Mouse (Mus musculus) forebrain, embryonic 13.5 days (tissue): ENCODE results near the gene Rnase1. TPM values are rescaled to one million over a fixed set of nuclear protein-coding genes. Genes with fewer than 3 reads are reported as not detected.

ENCODE experiments used
- ATAC-seq: fragments of 200-750 bp; cut with Nextera tagmentation; 2 replicates; pipeline ENCODE4 v1.8.0; 2017
- H3K27ac ChIP-seq: fragments of 300-500 bp; sonication (generic); 2 replicates; pipeline ENCODE4 v1.5.1; 2015; ENCODE audit warnings: inconsistent platforms, mild to moderate bottlenecking, moderate library complexity
- H3K27me3 ChIP-seq: fragments of 300-500 bp; sonication (generic); 2 replicates; pipeline ENCODE4 v1.6.1; 2015; ENCODE audit warnings: mild to moderate bottlenecking, inconsistent platforms
- H3K36me3 ChIP-seq: fragments of 300-500 bp; sonication (generic); 2 replicates; pipeline ENCODE4 v1.6.1; 2015; ENCODE audit warnings: mild to moderate bottlenecking, inconsistent platforms; ENCODE audit not compliant: poor library complexity, severe bottlenecking
- H3K4me1 ChIP-seq: fragments of 300-500 bp; sonication (generic); 2 replicates; pipeline ENCODE4 v1.6.1; 2015; ENCODE audit warnings: inconsistent platforms
- H3K4me2 ChIP-seq: fragments of 300-500 bp; sonication (generic); 2 replicates; pipeline ENCODE4 v1.6.1; 2015; ENCODE audit warnings: inconsistent platforms, mild to moderate bottlenecking, moderate library complexity
- H3K4me3 ChIP-seq: fragments of 300-500 bp; sonication (generic); 2 replicates; pipeline ENCODE4 v1.5.1; 2015; ENCODE audit warnings: mild to moderate bottlenecking, inconsistent platforms
- H3K9ac ChIP-seq: fragments of 300-500 bp; sonication (generic); 2 replicates; pipeline ENCODE4 v1.6.1; 2015; ENCODE audit warnings: mild to moderate bottlenecking, inconsistent platforms
- H3K9me3 ChIP-seq: fragments of 300-500 bp; sonication (generic); replicated peaks from 2 replicates; pipeline ENCODE4 v1.6.1; 2016; ENCODE audit warnings: inconsistent platforms
- WGBS: fragments of 180-500 bp; shearing (Covaris S2); methylation state at CpG from one replicate; pipeline ENCODE4 v1.1.7; 2015; 5-methylcytosine and 5-hydroxymethylcytosine counted together
- polyA plus RNA-seq: library from polyadenylated mRNA; unstranded; fragments of >200 nt; fragmentation: Nextera tagmentation; extraction: Ambion mirVana; gene quantifications from 2 replicates; pipeline ENCODE4 v1.2.1, GENCODE M21; 2015

Rnase1 gene
- polyA plus RNA-seq, 1 experiment from 2014 or later, result not detected

- no peaks in the 10 kb centered on the region for H3K27me3 ChIP-seq
- no peak overlapping the region for H3K27ac ChIP-seq
- no peaks in the 10 kb centered on the region for H3K36me3 ChIP-seq
- ATAC-seq, result no peak
- H3K4me2 ChIP-seq, result no peak overlapping the region
- no peak overlapping the region for H3K4me3 ChIP-seq
- no peaks in the 10 kb centered on the region for H3K4me1 ChIP-seq
- H3K9ac ChIP-seq, result no peak overlapping the region
- WGBS, result 78% methylated on average over 7 of the region's 7 CpGs
- H3K9me3 ChIP-seq, result no peaks in the 10 kb centered on the region
These were observed 15.3 kb downstream of the Rnase1 start for GRCm38 (mm10) chr14:51131086-51131815.

DNA sequence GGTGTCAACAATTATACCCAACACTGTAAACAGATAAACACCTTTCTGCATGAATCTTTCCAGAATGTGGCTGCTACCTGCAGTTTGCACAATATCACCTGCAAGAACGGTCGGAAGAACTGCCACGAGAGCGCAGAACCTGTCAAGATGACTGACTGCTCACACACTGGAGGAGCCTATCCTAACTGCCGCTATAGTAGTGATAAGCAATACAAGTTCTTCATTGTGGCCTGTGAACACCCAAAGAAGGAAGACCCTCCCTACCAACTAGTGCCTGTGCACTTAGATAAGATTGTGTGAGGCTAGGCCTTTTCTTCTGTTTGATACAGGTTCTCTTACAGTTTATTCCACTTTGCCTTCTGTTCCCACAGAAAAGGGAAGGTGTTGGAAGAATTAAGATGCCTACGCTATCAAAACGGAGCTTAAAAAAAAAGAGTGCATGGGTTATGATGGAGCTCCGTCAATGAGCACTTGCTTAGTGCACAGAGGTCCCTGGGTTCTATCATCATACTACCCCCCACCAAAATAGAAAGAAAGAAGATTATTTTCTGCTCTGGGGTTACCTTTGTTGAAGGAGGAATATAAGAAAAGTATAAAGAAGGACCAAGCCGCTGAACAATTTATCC lies 16.2 kb downstream of the Rnase1 start:
- 96% methylated on average over 9 of the region's 9 CpGs for WGBS
- Histone ChIP-seq H3K27me3 (no peaks in the 10 kb centered on the region), H3K36me3 (no peaks in the 10 kb centered on the region), H3K4me3 (no peak overlapping the region), H3K4me2 (no peak overlapping the region), H3K9me3 (no peaks in the 10 kb centered on the region), H3K27ac (no peak overlapping the region), H3K4me1 (no peaks in the 10 kb centered on the region), H3K9ac (no peak overlapping the region)
- no peak for ATAC-seq

- Histone ChIP-seq H3K9ac (no peak overlapping the region), H3K9me3 (no peaks in the 10 kb centered on the region), H3K27ac (no peak overlapping the region), H3K4me3 (no peak overlapping the region), H3K4me2 (no peak overlapping the region), H3K36me3 (no peaks in the 10 kb centered on the region), H3K27me3 (no peaks in the 10 kb centered on the region), H3K4me1 (no peaks in the 10 kb centered on the region)
- WGBS, result 79% methylated on average over 4 of the region's 4 CpGs
- ATAC-seq, result no peak
These were observed 17.0 kb downstream of the Rnase1 start for GRCm38 (mm10) chr14:51129624-51129975.

DNA sequence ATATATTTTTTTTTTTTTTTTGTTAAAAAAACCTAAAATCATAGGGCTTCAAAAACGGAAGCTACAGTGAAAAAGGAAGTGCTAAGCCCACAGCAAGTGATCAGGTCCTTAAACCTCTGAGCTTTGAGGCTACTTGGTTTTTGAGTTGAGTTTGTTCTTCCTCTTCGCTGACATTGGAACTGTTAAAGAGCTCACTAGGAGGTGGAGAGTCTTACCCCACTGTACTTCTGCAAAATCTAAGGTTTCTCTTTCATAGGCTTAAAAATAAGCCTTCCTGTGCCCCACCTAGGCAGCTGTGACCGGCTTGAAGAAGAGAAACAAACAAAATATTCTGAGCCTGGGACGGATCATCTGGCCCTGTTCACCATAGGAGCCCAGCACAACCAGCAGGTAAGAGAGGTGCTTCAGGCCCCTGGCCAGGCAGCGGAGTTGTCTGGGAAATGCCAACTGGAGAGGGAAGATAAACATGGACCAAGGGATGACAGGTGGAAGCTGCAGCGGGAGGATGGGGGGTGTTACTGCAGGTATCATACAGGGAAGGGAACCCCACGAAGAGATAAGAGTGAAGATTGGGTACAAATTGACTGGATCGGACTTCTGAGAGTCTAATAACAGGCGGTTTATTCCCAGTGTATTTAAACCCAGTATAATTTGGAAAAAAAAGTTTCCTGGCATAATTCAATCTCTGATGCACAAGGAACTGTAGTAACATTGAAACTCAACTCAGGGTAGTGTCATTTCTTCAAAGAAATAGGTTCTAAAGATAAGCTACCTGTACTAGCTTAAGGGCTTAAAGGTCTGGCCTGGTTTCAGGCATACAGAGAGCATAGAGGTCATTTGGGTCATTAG lies 17.6 kb downstream of the Rnase1 start:
- H3K27me3 ChIP-seq, result no peaks in the 10 kb centered on the region
- no peaks in the 10 kb centered on the region for H3K36me3 ChIP-seq
- H3K4me2 ChIP-seq, result no peak overlapping the region
- H3K9ac ChIP-seq, result no peak overlapping the region
- no peaks in the 10 kb centered on the region for H3K4me1 ChIP-seq
- H3K9me3 ChIP-seq, result no peaks in the 10 kb centered on the region
- no peak overlapping the region for H3K27ac ChIP-seq
- WGBS, result 87% methylated on average over 9 of the region's 9 CpGs
- no peak overlapping the region for H3K4me3 ChIP-seq
- no peak for ATAC-seq

DNA sequence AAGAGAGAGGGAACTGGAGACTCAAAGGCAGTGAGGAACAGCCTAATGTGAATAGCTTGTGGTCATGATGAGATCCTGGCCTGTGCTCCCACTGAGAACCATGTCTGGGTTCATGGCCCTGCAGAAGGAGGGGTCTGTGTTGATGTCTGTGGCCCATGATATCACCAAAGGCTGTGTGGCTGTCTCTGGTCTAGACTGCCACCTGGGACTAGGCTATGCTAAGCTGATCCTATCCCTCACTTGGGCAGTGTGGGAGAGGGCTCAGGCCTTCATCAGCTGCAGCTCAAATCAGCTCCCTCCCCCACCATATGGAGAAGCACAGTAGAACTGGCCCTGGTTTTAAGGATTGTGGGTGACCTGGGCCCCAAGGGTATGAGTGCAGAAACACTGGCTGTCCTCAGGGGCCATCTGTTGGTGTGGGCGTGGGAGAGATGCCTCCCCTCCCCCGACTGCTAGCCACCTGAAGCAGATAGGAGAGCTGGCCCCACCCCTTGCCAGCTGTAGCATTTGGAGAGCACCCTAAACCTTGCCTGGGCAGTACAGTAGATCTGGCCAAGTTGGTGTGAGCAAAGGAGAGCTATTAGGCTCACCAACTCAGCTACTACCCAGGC lies 18.8 kb downstream of the Rnase1 start:
- ATAC-seq, result no peak
- no peaks in the 10 kb centered on the region for H3K27me3 ChIP-seq
- H3K36me3 ChIP-seq, result no peaks in the 10 kb centered on the region
- no peaks in the 10 kb centered on the region for H3K4me1 ChIP-seq
- no peak overlapping the region for H3K9ac ChIP-seq
- no peak overlapping the region for H3K27ac ChIP-seq
- H3K9me3 ChIP-seq, result no peaks in the 10 kb centered on the region
- no peak overlapping the region for H3K4me2 ChIP-seq
- 79% methylated on average over 2 of the region's 2 CpGs for WGBS
- H3K4me3 ChIP-seq, result no peak overlapping the region

DNA sequence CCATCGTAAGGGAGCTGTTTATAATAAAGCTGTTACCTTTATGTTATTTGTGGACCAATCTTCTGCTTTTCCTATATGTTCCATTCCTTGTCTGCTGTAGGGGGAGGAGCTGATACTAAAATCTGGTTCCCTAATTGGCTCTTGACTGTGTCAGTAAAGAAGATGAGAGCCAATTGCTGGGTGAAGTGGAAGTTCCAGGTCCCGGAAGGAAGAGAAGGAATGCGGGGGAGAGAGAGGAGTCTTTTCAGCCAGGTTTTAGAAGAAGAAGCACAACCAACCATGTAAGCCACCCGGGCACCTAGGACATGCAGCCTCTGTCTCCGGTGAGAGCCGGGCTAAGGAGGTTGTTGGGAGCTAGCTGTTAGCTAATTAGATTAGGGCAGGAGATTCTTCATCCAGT lies 20.9 kb downstream of the Rnase1 start:
- H3K9me3 ChIP-seq, result no peaks in the 10 kb centered on the region
- WGBS, result 88% methylated on average over 6 of the region's 6 CpGs
- no peak overlapping the region for H3K4me3 ChIP-seq
- no peaks in the 10 kb centered on the region for H3K4me1 ChIP-seq
- H3K9ac ChIP-seq, result no peak overlapping the region
- no peak for ATAC-seq
- no peak overlapping the region for H3K4me2 ChIP-seq
- H3K36me3 ChIP-seq, result no peaks in the 10 kb centered on the region
- H3K27me3 ChIP-seq, result no peaks in the 10 kb centered on the region
- no peak overlapping the region for H3K27ac ChIP-seq

GRCm38 (mm10) chr14:51113916-51114560 lies 32.5 kb downstream of the Rnase1 start, which contains the start of gene Eddm3b:
TSS of gene Eddm3b (plus strand) at chr14:51114426.
- 45% methylated on average over 12 of the region's 12 CpGs for WGBS
- no peaks in the 10 kb centered on the region for H3K36me3 ChIP-seq
- H3K4me2 ChIP-seq, result no peak within 1 kb of the TSS
- H3K9ac ChIP-seq, result no peak within 1 kb of the TSS
- no peaks in the 10 kb centered on the region for H3K4me1 ChIP-seq
- H3K4me3 ChIP-seq, result no peak within 1 kb of the TSS
- H3K9me3 ChIP-seq, result no peaks in the 10 kb centered on the region; the same call in 1 of the 2 replicates
- H3K27ac ChIP-seq, result no peak within 1 kb of the TSS
- no peak for ATAC-seq
- no peaks in the 10 kb centered on the region for H3K27me3 ChIP-seq

GRCm38 (mm10) chr14:51113476-51113875 lies 33.1 kb downstream of the Rnase1 start:
- 26% methylated on average over 9 of the region's 9 CpGs for WGBS

DNA sequence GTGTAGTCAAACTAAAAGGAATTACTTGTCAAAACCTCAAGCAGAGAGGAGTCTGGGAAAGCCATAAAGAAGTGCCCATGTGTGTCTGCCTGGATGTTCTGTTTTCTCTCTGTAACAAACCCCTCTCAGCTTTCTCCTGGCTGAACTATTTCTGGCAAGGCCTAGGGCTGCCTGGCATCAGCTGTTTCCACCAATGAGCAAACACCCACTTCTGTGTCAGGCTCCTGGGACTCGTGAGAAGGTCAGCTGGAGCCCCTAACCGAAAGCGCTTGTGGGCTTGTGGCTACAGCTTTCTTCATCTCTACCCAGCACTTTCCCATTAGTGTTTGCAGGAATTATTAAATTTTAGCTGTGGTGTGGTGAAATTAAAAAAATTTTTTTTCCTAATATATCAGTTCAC lies 34.6 kb downstream of the Rnase1 start:
- no peak overlapping the region for H3K27ac ChIP-seq
- ATAC-seq, result no peak
- 80% methylated on average over 3 of the region's 3 CpGs for WGBS
- H3K36me3 ChIP-seq, result no peaks in the 10 kb centered on the region
- H3K9me3 ChIP-seq, result no peaks in the 10 kb centered on the region
- H3K27me3 ChIP-seq, result no peaks in the 10 kb centered on the region
- H3K4me1 ChIP-seq, result no peaks in the 10 kb centered on the region
- H3K4me3 ChIP-seq, result no peak overlapping the region
- H3K4me2 ChIP-seq, result no peak overlapping the region
- no peak overlapping the region for H3K9ac ChIP-seq

More at GRCm38 (mm10) chr14:51113476-51113875, 33.1 kb downstream of the Rnase1 start:
- ATAC-seq, result no peak
- Histone ChIP-seq H3K36me3 (no peaks in the 10 kb centered on the region), H3K27ac (no peak overlapping the region), H3K9me3 (no peaks in the 10 kb centered on the region; the same call in 1 of the 2 replicates), H3K27me3 (no peaks in the 10 kb centered on the region), H3K4me1 (no peaks in the 10 kb centered on the region), H3K9ac (no peak overlapping the region), H3K4me3 (no peak overlapping the region), H3K4me2 (no peak overlapping the region)

- Histone ChIP-seq H3K27ac (no peak overlapping the region), H3K4me1 (no peaks in the 10 kb centered on the region), H3K9me3 (no peaks in the 10 kb centered on the region), H3K4me2 (no peak overlapping the region), H3K9ac (no peak overlapping the region), H3K36me3 (no peaks in the 10 kb centered on the region), H3K4me3 (no peak overlapping the region), H3K27me3 (no peaks in the 10 kb centered on the region)
- no peak for ATAC-seq
These were observed 40.1 kb downstream of the Rnase1 start for GRCm38 (mm10) chr14:51106449-51106967.

DNA sequence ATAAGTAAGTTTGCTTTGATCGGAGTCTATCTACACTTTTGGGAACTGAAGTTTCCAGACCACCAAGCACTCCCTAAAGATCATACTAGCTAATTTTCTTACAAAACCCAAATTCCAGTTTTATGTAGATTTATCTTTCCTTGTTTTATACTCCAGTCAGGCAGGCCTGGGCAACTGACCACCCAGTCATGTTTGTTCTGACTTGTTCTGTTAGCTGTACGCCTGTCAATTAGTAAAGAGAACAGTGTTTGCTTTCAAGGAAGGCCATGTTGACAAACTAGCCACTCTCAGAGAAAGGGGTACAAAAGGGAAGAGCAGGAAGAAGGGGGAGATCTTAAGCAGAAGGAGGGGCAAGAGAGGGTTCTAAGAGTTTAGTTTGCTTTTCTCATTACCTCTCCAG lies 42.2 kb downstream of the Rnase1 start:
- ATAC-seq, result no peak
- no peak overlapping the region for H3K4me2 ChIP-seq
- H3K4me3 ChIP-seq, result no peak overlapping the region
- H3K27ac ChIP-seq, result no peak overlapping the region
- WGBS, result 85% methylated on average over 2 of the region's 2 CpGs
- no peak overlapping the region for H3K9ac ChIP-seq
- H3K27me3 ChIP-seq, result no peaks in the 10 kb centered on the region
- H3K9me3 ChIP-seq, result no peaks in the 10 kb centered on the region
- no peaks in the 10 kb centered on the region for H3K36me3 ChIP-seq
- H3K4me1 ChIP-seq, result no peaks in the 10 kb centered on the region
